Comparison of ENCODE assay signal across 11 mouse cellular contexts in the genomic region with DNA sequence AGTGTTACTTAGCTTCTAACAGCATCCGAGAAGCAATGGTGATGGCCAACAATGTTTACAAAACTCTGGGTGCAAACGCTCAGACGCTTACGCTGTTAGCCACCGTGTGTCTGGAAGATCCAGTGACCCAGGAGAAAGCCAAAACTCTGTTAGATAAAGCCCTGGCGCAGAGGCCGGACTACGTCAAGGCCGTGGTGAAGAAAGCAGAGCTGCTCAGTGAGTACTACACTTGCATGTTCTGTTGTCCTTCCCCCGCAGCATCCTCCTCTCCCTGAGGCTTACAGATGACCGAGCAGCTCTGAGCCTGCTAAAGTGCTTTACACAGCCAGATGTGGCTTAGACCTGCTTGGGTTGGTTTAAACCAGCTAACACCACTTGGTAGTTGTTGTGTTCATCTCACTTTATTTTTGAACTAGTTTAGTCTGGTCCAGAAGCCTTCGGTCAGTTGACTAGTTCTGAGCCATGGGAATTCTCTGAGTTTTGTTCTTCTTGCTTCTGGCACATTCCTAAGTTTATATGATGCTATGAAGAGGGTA. TPM values are rescaled to one million over a fixed set of nuclear protein-coding genes. Genes with fewer than 3 reads are reported as not detected.
A peak's percentile ranks its signal among the peaks of the same experiment; 100 is the strongest.
DNase-seq lines count a peak whose midpoint lies in the region; ATAC-seq and TF ChIP-seq lines count a peak whose summit lies in the region.
"Had no signal": no experiment of that assay in that cellular context is flagged by ENCODE, and none has a peak within 500 bp of the region (broad histone marks: within the 10 kb centered on the region; RNA-seq: fewer than 3 reads in every experiment).

No protein-coding gene starts in this region.

- TF ChIP-seq EP300 in lung, postnatal 0 days (IDR thresholded peaks at IDR 0.05): no peak
- TF ChIP-seq EP300 in heart, postnatal 0 days (IDR thresholded peaks at IDR 0.05; ENCODE audit: low read depth): no peak

- H3K27me3 ChIP-seq in heart, embryonic 11.5 days (ENCODE audit: control insufficient read depth, insufficient read depth, low read length): no peaks in the 10 kb centered on the region
- no peaks in the 10 kb centered on the region for H3K27me3 ChIP-seq in lung, postnatal 0 days (replicated peaks; ENCODE audit: insufficient read depth, low read length)
- H3K27me3 ChIP-seq in heart, postnatal 0 days (ENCODE audit: control insufficient read depth, insufficient read depth, low read length): no peaks in the 10 kb centered on the region

- H3K27ac ChIP-seq in heart, embryonic 11.5 days (ENCODE audit: low read depth, low read length): no peak overlapping the region
- no peak overlapping the region for H3K27ac ChIP-seq in lung, postnatal 0 days (ENCODE audit: low read length)
- H3K27ac ChIP-seq in heart, postnatal 0 days (ENCODE audit: low read depth): peak overlapping the region; percentile 83
- H3K27ac ChIP-seq: hindbrain, embryonic 10.5 days had no signal

- 95% methylated on average over 12 of the region's 12 CpGs for WGBS in heart, embryonic 11.5 days (ENCODE audit: insufficient replicate concordance)
- WGBS in lung, postnatal 0 days: 78% methylated on average over 12 of the region's 12 CpGs
- 84% methylated on average over 12 of the region's 12 CpGs for WGBS in heart, postnatal 0 days

- H3K4me3 ChIP-seq in heart, embryonic 11.5 days (ENCODE audit: low read depth, low read length): no peak overlapping the region
- H3K4me3 ChIP-seq in lung, postnatal 0 days (ENCODE audit: low read depth, low read length): no peak overlapping the region
- no peak overlapping the region for H3K4me3 ChIP-seq in heart, postnatal 0 days (ENCODE audit: low read depth, low read length)
- H3K4me3 ChIP-seq: hindbrain, embryonic 10.5 days had no signal

- TF ChIP-seq CTCF in lung, postnatal 0 days (IDR thresholded peaks at IDR 0.05): no peak
- TF ChIP-seq CTCF in heart, postnatal 0 days (IDR thresholded peaks at IDR 0.05; ENCODE audit: low read depth): no peak

- no peaks in the 10 kb centered on the region for H3K9me3 ChIP-seq in heart, embryonic 11.5 days (replicated peaks; ENCODE audit: control insufficient read depth, low read length)
- H3K9me3 ChIP-seq in lung, postnatal 0 days (ENCODE audit: low read length): no peaks in the 10 kb centered on the region
- H3K9me3 ChIP-seq in heart, postnatal 0 days (replicated peaks; ENCODE audit: control insufficient read depth, low read length): no peaks in the 10 kb centered on the region
- H3K9me3 ChIP-seq: hindbrain, embryonic 10.5 days had no signal

- no peak for ATAC-seq in heart, embryonic 11.5 days (replicated peaks; ENCODE audit: insufficient number of reproducible peaks, low FRiP score, low TSS enrichment)
- ATAC-seq in lung, postnatal 0 days: no peak
- 0 out of 2 replicates have a peak, but pooled peaks have one; percentile 6 for ATAC-seq in heart, postnatal 0 days (ENCODE audit: insufficient read depth, low read depth)

- peak; percentile 98 for DNase-seq in heart, adult 11 months
- peak; percentile 12 for DNase-seq in lung, postnatal 0 days (ENCODE audit: low spot score)
- DNase-seq in lung, postnatal 25 days (ENCODE audit: low spot score): no peak
- no peak for DNase-seq in heart, postnatal 0 days (ENCODE audit: low spot score)
- peak; percentile 43 for DNase-seq in testis, postnatal 14 days (ENCODE audit: low spot score)
- DNase-seq in frontal cortex, postnatal 10 days (ENCODE audit: low spot score in 2 of 2): no peak
- no peak for DNase-seq in embryo, embryonic 10.5 days (ENCODE audit: low spot score)
- DNase-seq: cerebellum, postnatal 14 days had no signal

- H3K36me3 ChIP-seq in heart, embryonic 11.5 days (ENCODE audit: control insufficient read depth, insufficient read depth, low read length): peaks cover 73% of the 10 kb centered on the region
- peaks cover 62% of the 10 kb centered on the region for H3K36me3 ChIP-seq in lung, postnatal 0 days (ENCODE audit: insufficient read depth, low read length)
- H3K36me3 ChIP-seq in heart, postnatal 0 days (replicated peaks; ENCODE audit: control insufficient read depth, insufficient read depth, low read length): peaks cover 98% of the 10 kb centered on the region

- H3K9ac ChIP-seq in heart, embryonic 11.5 days (ENCODE audit: low read depth, low read length): no peak overlapping the region
- no peak overlapping the region for H3K9ac ChIP-seq in lung, postnatal 0 days (replicated peaks; ENCODE audit: low read depth)
- no peak overlapping the region for H3K9ac ChIP-seq in heart, postnatal 0 days (replicated peaks; ENCODE audit: low read depth, low read length)
- H3K9ac ChIP-seq: lung, embryonic 14.5 days had no signal

- H3K4me2 ChIP-seq in heart, embryonic 11.5 days: no peak overlapping the region
- H3K4me2 ChIP-seq in lung, postnatal 0 days (replicated peaks; ENCODE audit: low read depth, low read length): no peak overlapping the region
- no peak overlapping the region for H3K4me2 ChIP-seq in heart, postnatal 0 days (ENCODE audit: low read depth, low read length)
- H3K4me2 ChIP-seq: lung, embryonic 14.5 days had no signal

- no peaks in the 10 kb centered on the region for H3K4me1 ChIP-seq in heart, embryonic 11.5 days (ENCODE audit: control insufficient read depth, insufficient read depth, low read length)
- no peaks in the 10 kb centered on the region for H3K4me1 ChIP-seq in lung, postnatal 0 days (ENCODE audit: insufficient read depth, low read depth, low read length)
- no peaks in the 10 kb centered on the region for H3K4me1 ChIP-seq in heart, postnatal 0 days (ENCODE audit: control insufficient read depth, insufficient read depth)
- H3K4me1 ChIP-seq: hindbrain, embryonic 10.5 days had no signal

RNA-seq across cellular contexts. Expression of gene Anapc7, which starts 18.7 kb away (rescaled TPM):
- 20.9 and 22.1 TPM in 2 replicates for polyA plus RNA-seq in heart, embryonic 11.5 days (2014; fragmentation: Nextera tagmentation; extraction: Ambion mirVana)
- 25.2 and 26.5 TPM in 2 replicates for polyA plus RNA-seq in lung, postnatal 0 days (2015; fragmentation: Nextera tagmentation; extraction: Ambion mirVana)
- 30.1 and 38.9 TPM in 2 replicates for total RNA-seq in heart, postnatal 0 days (2014; rRNA removed; ENCODE audit: low replicate concordance)
- 33.1 and 36.9 TPM in 2 replicates for polyA plus RNA-seq in heart, postnatal 0 days (2015; fragmentation: Nextera tagmentation; extraction: Ambion mirVana)

RNA-seq across cellular contexts. Expression of gene Arpc3, which starts 48.5 kb away (rescaled TPM):
- polyA plus RNA-seq in heart, embryonic 11.5 days (2014; fragmentation: Nextera tagmentation; extraction: Ambion mirVana): 39.3 and 81.8 TPM in 2 replicates
- 169 and 177 TPM in 2 replicates for polyA plus RNA-seq in lung, postnatal 0 days (2015; fragmentation: Nextera tagmentation; extraction: Ambion mirVana)
- 157 and 179 TPM in 2 replicates for total RNA-seq in heart, postnatal 0 days (2014; rRNA removed; ENCODE audit: low replicate concordance)
- 97.2 and 106 TPM in 2 replicates for polyA plus RNA-seq in heart, postnatal 0 days (2015; fragmentation: Nextera tagmentation; extraction: Ambion mirVana)

Comparison
In these comparisons a context has a peak if more than half of its experiments do, and no peak if none do; other contexts are left out.
1. DNase-seq: peak in heart, adult 11 months (single experiment), lung, postnatal 0 days (single experiment) and testis, postnatal 14 days (single experiment); none in lung, postnatal 25 days (single experiment), heart, postnatal 0 days (single experiment), frontal cortex, postnatal 10 days (0 of 2) and embryo, embryonic 10.5 days (single experiment).